Mouse (Mus musculus): ENCODE measurements at regions not wholly inside any gene's neighbourhood (a gene's known extent, or its start where the extent isn't known, plus 50 kb on each side); places are given as distances from the start of the nearest gene placed in this dataset.

DNA sequence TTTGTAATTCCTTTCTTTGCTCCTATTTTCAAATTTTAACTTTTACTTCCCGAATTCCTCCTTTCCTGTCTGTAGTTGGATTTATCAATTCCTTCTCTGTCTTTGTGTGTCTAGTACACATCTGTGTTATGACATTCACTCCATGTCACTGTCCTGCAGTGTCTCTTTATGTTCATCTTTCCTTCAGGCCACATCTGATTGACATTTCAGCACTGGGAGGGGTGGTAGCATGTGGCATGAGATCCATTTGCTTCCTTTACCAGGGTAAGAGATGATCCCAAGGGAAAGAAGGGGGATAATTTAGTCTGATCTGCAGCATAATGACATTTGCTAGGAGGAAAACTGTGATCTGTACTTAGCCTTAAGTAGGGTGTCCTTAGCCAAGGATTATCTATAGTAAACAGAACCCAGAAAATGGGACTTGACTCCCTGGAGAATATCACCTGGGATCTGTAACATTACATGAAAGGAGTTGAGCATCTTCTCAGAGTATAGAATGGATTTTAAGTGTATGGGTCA, 187.0 kb upstream of the Elavl2 start:
- TF ChIP-seq CTCF (conservative IDR thresholded peaks at IDR 0.05; ENCODE audit: low read length) (no peak), POU5F1 (IDR thresholded peaks at IDR 0.05; ENCODE audit: borderline replicate concordance, low read length) (no peak)

All from E14TG2a.4 (cell line).